Mouse (Mus musculus) heart, postnatal 14 days (tissue): Measurements from ENCODE around the gene Mcm3ap. TPM values are rescaled to one million over a fixed set of nuclear protein-coding genes. Genes with fewer than 3 reads are reported as not detected.
A peak's percentile ranks its signal among the peaks of the same experiment; 100 is the strongest.

Experiments used
- DNase-seq, 2 experiments: peaks; one replicate each; pipeline ENCODE4 v3.0.0; 2021 to 2022
- intact Hi-C: fragments of 180-260 bp; cut with DNase I; formaldehyde crosslinking; loops from one replicate; pipeline ENCODE4 v1.15.1; 2025
- long read RNA-seq, 2 experiments: library from polyadenylated mRNA; stranded (forward); transcript quantifications; one replicate each; pipeline ENCODE4 v2.0.0; 2021
- total RNA-seq, 2 experiments: library from RNA; stranded (reverse); gene quantifications; 2 replicates each; pipeline ENCODE4 v1.2.3; 2021

Mcm3ap gene
- 10 to 100 TPM; 30.7 to 31.2 TPM for total RNA-seq
- long read RNA-seq, experiment 1, full-length matches to known transcripts, result 8 of 27 reads
- long read RNA-seq, experiment 1, partial matches to known transcripts, result 15 of 27 reads
- long read RNA-seq, experiment 1, other reads (novel, unspliced or antisense), result 4 of 27 reads
- long read RNA-seq, experiment 2, full-length matches to known transcripts, result 6 of 24 reads
- long read RNA-seq, experiment 2, partial matches to known transcripts, result 16 of 24 reads
- long read RNA-seq, experiment 2, other reads (novel, unspliced or antisense), result 2 of 24 reads

DNA sequence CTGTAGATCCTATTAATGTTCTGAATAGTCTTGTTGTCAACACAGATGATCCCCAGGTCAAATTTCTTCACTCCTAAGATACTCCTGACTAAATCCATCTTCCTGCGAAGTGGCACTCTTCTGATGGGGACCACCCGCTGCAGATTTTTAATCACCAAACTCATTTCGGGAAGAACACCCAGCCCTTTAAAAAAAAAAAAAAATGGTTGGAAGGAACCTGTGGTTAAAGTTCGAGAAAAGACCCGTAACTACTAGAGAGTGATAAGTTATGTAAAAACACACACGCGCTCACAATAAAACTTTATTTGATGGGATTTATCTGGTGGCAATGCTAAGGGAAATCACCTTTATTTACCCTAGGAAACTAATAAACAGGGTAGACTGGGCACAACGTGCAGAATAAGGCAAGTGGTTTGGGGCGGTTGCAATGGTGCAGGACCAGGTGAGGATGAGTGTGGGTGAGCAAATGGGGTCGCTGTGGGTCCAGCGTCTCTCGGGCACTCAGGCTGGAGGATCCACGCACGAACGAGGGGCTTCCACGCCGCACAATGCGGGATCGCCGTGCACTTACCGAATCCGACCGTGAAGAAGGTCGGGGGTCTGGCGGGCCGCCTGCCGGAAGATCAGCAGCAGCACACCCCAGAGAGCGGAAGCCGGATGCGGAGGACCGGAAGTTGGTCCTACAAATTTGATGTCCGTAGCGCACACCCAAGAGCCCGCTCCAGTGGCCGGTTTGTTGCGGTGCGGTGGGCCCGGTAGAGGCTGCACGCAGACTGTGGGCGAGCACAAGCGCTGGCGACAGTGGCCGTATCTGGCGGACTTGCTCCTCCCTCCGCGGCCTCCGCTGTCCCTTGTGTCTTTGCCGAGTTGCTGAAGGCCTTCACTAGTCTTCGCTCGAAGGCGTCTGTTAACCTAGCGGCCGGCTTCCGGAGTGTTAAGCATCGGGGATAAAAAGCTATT lies at the start of gene Mcm3ap, which contains the start of gene Ybey:
Gene Mcm3ap (plus strand): TSS at position 725 of the 960 bp plus-strand sequence.
Gene Ybey (minus strand): TSS at position 912 of the 960 bp plus-strand sequence.
- peak; percentile 88 to 90 for DNase-seq
- intact Hi-C loops, result no loop called here

GRCm38 (mm10) chr10:76425674-76426073 lies 43.1 kb upstream of the Mcm3ap start:
- intact Hi-C loops, result no loop called here

DNA sequence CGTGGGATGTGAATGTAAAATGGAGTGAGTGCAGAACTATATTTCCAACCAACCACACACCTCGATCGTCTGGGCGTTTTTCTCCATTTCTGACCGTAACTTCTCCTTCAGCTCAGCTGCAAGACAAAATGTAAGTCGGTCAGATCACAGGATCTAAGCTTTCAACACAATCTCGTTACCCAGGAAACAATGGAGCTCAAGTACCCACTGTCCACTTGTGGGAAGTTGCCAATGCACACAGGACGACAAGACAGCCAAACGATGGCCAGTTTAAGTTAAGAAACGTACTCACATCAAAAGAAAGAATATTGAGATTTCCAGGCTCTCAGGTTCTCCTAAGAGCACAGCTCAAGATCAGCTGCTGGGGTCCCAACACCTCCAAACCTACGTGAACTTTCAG lies 34.8 kb upstream of the Mcm3ap start:
- intact Hi-C loops, result no loop called here
- no peak for DNase-seq

More at GRCm38 (mm10) chr10:76425674-76426073, 43.1 kb upstream of the Mcm3ap start:
- no peak for DNase-seq

- intact Hi-C loops, result no loop called here
- no peak for DNase-seq
Measured at GRCm38 (mm10) chr10:76439107-76439890, 29.4 kb upstream of the Mcm3ap start.

DNA sequence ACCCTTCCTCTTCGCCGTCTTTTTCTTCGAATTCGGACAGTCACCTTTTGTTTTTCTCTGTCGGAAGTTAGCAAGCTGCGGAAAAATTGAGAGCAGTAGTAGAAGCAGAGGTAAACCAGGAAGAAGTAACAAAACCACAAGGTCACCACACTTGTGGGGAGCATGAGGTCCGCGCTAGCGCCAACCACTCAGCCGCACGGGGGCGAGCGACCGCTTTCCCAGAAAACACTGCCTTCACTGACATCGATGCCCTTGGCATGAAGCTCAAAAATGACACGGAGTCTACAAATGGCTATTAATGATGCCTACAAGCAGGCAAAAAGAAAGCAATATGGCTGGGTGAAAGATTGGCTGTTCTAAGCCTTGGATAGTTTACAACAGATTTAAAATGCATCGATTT lies 28.4 kb upstream of the Mcm3ap start, which contains the start of gene AC141477.1:
Gene AC141477.1 (minus strand): TSS at position 164 of the 400 bp plus-strand sequence.
- intact Hi-C loops, result no loop called here
- no peak for DNase-seq

- peak; percentile 98 for DNase-seq
- intact Hi-C loops, result no loop called here
Measured at GRCm38 (mm10) chr10:76442178-76443088, 26.3 kb upstream of the Mcm3ap start, which contains the start of gene Pcnt. Gene Pcnt, minus strand, starts transcription at chr10:76442786.

DNA sequence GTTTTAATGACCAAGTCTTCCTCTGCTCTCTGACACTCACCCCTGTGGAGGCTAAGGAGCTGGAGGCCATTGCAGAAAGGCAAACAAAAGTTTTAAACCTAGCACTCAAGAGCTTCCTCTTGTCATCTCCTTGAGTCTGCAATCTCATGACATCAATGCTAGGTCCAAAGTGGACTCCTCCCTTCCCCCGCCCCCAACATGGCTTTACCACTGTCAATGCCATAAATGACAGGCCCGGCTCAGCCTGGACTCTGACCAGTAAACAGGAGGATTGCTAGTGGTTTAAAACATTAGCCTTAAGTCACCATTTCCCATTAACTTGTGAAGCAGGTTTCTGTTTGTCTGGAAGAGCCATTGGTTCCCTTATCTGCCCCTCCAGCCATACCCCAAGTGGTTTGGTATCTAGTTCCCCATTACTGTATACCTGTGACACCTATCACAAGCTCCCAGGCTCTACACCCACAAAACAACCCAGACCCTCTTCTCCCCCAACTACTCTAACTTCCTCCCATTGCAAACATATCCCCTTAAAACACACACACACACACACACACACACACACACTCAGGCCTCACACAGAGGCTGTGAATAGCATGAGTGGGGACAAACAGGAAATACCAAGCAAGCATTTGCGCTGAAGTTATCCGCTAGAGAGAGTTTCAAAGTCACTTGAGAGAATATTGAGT lies 22.6 kb upstream of the Mcm3ap start:
- peak in 1 of 2 experiments; percentile 35 for DNase-seq
- intact Hi-C loops, result no loop called here

GRCm38 (mm10) chr10:76447406-76448229 lies 21.1 kb upstream of the Mcm3ap start:
- DNase-seq, result peak; percentile 50 to 54
- intact Hi-C loops, result no loop called here

DNA sequence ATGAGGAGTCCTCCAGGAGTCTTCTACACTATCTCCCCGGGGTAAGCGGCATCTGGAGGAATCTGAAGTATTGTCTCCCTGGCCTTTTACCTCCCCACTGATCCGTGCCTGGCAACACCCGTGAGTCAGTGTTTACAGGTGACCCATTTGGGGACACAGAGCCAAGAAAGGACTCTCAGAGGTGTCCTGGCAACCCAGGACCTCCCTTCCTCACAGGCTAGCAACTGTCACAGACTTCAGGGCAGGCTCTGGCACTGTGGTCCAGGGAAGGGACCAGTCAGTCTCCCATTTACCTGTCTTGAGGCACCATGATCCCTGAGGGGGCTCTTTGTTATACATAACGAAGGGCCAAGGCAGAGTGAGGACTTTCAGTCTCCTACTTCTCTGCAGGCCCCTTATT lies 19.9 kb upstream of the Mcm3ap start, which contains the start of gene 2610028H24Rik:
Gene 2610028H24Rik (plus strand): TSS at position 231 of the 400 bp plus-strand sequence.
- intact Hi-C loops, result no loop called here
- DNase-seq, result no peak

GRCm38 (mm10) chr10:76455289-76455688 lies 13.4 kb upstream of the Mcm3ap start:
- peak; percentile 54 to 70 for DNase-seq

GRCm38 (mm10) chr10:76461255-76461654 lies 7.5 kb upstream of the Mcm3ap start:
- DNase-seq, result no peak
- intact Hi-C loops, result no loop called here

More at GRCm38 (mm10) chr10:76455289-76455688, 13.4 kb upstream of the Mcm3ap start:
- intact Hi-C loops, result loop anchor here (1.0 kb wide), 1 partner anchor 280 kb away; no protein-coding TSS in a partner anchor

DNA sequence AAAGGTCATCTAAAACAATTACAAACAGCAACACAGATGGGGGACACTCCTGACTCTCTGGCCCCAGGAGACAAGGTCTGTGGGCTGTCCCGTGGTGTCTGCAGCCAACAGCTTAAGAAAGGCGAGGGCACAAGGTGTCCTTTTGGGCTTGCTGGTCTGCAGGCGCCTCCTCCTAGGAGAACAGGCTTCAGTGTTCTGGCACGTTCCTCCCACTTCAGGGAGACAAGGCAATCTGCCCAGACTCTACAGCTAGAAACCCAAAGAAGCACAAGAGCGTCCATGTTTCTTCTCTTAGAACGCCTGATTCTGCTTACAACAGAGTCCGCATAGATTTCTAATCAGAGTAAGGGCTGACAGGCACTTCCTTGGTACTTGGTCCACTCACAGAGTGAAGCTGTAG lies 6.4 kb upstream of the Mcm3ap start:
- DNase-seq, result no peak
- intact Hi-C loops, result no loop called here

- no peak for DNase-seq
- intact Hi-C loops, result no loop called here
Measured at GRCm38 (mm10) chr10:76462721-76463120, 6.0 kb upstream of the Mcm3ap start.

DNA sequence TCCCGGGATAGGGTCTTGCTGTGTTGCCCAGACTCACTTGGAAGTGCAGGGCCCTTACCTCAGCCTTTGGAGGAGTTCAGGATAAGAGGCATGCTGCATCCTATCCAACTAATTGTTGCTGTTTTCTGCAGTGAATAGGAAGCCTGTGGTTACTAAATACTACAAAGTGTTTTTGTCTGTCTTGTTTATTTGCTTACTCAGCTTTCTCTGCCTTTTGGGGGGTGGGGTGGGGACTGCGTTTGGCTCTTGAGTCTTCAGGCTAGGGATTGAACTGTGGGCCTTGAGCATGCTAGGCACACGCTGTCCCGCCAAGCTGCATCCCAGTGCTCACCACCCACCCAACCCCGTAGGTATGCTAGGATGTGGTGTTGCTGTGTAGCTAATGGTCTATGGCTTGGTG lies 5.0 kb downstream of the Mcm3ap start:
- no peak for DNase-seq
- intact Hi-C loops, result no loop called here

- intact Hi-C loops, result no loop called here
- no peak for DNase-seq
Measured at GRCm38 (mm10) chr10:76480851-76481250, 12.1 kb downstream of the Mcm3ap start.

GRCm38 (mm10) chr10:76481480-76481879 lies 12.8 kb downstream of the Mcm3ap start:
- no peak for DNase-seq
- intact Hi-C loops, result no loop called here

DNA sequence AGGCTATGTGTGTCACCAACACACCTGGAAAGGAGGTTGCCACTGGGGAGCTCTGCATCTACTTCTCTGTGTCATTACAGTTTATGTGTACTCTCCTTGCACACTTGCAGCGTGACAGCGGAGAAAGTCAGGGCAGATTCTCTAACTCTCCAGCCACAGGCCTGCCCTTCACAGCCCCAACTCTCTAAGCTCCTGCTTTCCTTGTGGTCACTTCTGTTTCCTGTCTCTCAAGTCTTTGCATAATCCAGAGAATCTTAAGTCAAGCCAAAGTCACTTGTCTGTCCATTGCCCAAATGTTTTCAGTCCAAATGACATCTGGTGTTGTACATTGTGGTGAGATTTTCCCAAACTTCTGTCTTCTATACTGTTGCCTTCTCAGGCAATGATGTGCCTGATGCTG lies 17.6 kb downstream of the Mcm3ap start:
- no peak for DNase-seq

DNA sequence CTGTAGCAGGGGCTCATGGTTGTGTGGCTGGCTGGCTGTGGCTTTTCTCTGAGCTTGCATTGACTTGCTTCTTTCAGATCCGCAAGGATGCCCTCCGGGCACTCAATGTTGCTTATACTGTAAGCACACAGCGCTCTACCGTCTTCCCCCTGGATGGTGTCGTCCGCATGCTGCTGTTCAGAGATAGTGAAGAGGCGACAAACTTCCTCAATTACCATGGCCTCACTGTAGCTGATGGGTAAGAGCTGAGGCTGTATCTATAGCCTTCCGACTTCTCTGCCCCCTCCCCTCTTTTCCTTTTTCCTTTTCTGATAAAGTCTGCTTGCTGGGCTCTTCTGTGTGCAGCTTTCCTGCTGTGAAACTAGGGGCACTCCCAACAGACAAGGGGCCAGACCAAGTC lies 19.5 kb downstream of the Mcm3ap start:
- intact Hi-C loops, result no loop called here

More for the DNA sequence above, 17.6 kb downstream of the Mcm3ap start:
- intact Hi-C loops, result no loop called here

More for the DNA sequence above, 19.5 kb downstream of the Mcm3ap start:
- no peak for DNase-seq
